Mouse (Mus musculus) spleen, postnatal 36 days (tissue): ENCODE measurements around the gene Cdc42ep2.

Experiments used
- DNase-seq, 2 experiments: peaks; one replicate each; pipeline ENCODE4 v3.0.0; 2022; ENCODE audit warnings: low spot score in 2 of 2, mixed read lengths in 1 of 2

Cdc42ep2 gene

DNA sequence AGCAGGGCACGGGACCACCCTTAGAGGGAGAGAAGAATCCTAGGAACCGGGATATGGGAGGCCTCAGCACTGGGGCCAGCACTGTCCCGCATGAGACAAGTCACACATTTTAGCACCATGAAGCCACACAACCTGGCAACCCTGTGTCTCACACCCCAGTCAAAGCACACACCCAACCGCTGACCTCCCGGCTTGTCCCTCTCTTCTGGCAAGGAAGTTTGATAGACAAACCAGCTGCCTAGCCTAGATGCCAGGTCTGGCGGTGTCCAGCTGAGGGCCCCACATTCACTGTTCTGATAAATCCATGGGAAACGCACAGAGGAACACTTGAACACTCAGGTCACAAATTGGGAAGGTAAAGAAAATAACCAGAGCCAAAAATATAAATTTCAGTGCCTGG lies 18.0 kb upstream of the Cdc42ep2 start:
- DNase-seq, result no peak

DNA sequence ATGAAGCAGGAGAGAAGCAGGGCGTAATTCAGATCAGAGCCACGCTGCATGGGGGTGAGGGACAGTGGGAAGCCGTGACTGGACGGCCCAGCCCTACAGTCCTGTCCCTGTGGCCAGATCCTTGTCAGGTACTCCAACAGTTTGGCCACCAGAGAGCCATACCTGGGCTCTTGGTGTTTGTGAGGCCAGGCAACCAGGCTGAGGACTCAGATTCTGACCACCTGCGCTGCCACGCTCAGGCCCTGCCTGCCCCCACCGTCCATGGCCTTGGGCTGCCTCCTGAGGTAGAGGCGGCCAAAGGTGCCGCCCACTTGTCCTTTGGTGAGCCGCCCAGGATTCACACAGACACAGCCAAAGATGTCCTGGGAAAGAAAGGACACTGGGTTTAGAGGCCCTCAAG lies 16.0 kb upstream of the Cdc42ep2 start:
- DNase-seq, result no peak

DNA sequence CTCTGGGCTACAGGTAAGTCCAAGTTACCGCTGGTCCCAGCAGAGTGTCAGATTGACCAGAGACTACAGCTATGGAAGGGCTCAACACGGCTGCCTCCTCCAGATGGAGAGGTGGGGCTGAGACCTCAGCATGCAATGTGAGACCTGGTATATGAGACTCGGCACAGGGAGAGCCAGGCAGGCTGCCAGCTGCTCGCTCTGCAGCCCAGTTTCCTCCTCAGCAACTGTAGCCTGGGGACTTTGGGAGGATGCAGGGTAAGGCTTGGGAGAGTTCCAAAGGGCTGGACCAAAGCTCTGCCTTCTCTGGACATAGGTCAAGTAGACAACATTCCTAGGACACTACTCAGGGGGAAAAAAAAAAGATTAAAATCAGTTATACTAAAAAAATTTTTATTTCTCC lies 15.6 kb upstream of the Cdc42ep2 start:
- DNase-seq, result no peak

DNA sequence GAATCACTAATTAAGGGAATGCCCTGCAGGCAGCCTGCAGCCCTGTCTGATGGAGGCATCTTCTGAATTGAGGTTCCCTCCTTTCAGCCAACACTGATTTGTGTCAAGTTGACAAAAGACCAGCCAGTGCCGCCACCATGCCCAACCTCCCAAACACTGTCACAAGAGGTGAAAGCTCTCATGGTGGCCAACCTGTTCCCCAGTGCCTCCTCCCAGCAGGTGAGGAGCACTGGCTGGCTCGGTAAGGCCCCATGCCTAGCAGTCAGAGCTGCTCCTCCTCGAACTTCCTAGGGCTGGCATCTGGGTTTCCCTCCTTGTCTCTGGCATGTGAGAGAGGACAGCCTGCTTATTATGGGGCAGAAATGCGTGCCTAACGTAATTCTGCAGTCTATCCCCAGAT lies 15.1 kb upstream of the Cdc42ep2 start:
- no peak for DNase-seq

DNA sequence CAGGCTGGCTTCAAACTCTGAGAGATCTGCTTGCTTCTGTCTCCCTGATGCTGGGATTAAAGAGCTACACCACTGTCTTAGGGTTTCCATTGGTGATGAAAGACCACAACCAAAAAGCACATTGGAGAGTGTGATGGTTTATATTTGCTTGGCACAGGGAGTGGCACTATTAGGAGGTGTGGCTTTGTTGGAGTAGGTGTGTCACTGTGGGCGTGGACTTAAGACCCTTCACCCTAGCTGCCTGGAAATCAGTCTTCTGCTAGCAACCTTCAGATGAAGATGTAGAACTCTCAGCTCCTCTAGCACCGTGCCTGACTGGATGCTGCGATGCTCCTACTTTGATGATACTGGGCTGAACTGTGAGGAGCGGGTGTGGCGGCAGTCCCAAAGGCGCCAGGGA lies 13.9 kb upstream of the Cdc42ep2 start:
- no peak for DNase-seq

DNA sequence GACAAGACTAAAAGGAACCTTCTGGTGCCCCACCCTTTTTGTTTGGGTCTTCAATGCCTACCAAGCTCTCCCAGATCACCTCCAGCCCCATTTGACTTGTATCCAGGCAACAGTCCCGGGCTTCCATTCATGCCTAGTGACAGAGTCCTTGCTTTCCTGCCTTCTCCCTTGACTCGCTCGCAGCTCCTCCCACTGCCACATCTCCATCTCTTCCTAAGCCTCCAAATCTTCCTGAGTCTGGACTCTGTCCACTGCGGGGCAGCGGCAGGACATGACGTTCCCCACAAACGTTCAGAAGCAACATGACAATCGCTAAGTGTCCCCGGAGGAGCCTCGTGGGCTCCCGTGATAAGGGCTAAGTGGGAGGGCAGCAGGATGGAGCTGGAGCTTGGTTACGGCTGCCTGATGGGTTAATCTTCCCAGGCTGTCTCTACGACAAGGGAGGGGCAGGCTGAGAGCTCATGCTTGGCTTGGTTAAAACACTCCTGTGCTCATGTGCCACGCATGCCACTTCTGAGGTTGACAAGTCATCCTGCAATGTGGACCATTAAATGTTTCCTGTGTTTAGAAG lies 13.3 kb upstream of the Cdc42ep2 start:
- DNase-seq, result no peak

DNA sequence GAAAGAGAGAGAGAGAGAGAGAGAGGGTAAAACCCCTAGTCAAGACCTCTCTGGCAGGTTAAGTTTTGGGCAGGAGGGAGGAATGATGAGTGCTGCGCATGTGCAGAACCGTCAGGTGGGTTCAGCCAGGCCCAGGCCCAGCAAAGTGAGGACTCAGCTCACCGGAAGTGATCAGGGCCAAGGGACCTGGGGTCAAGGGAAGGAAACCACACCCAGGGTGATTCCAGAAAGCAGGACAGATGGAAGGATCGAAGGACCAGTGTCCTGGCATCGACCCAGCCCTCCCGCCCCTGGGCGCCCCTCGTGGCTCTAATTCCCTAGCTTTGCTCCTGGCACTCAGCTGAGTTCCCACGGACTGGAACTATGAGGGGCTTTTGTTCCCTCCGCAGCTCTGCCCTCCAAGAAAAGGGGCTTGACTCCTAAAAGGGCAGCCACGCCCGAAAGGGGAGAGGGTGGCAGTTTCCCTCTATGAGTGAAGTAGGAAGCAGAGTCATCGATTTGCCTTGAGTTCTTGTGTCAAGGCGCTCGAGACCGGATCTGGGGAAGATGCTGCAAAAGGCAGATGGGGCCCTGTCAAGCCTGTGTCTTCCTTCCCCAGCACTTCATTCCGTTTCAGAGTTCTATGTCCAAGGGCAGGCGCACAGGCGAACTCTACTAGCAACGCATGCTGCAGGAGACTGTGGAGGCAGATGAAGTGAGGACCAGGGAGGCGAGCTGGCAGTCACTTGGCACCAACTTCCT lies 12.6 kb upstream of the Cdc42ep2 start:
- no peak for DNase-seq

DNA sequence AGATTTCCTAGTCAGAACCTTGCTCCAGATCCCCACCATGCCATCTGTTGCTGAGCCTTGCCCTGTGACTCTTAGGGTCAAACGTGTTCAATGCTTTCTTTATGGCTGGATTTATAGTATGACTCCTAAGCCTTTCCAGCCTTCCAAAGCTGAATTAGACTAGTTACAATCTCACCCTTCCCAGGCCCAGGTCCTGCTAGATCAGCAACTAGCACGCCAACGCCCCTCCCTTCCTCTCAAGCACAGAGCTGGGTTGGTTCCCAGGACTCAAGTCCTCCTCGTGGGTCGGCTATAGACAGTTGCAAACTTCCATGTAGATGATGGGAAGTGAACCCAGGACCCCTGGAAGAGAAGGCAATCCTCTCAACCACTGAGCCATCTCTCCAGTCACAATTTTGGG lies 11.1 kb upstream of the Cdc42ep2 start:
- DNase-seq, result no peak

DNA sequence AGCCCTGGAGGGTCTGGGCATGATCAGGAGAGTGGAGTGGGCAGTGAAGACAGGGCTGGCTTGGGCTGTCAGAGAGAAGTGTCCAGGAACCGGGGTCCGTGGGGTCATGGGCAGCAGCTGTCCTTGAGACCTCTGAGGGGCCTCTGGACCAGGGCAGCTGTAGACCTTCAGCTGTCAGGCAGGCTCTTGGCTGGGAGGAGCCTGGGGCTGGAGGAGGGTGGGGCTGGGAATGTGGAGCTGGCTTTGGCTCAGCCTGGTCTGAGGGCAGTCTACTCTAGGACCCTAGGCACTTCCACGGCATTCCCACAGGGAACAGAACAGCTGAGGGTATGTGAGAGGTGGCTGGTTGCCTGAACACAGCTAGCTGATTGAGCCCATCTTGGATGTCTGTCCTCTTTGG lies 10.7 kb upstream of the Cdc42ep2 start:
- DNase-seq, result no peak

DNA sequence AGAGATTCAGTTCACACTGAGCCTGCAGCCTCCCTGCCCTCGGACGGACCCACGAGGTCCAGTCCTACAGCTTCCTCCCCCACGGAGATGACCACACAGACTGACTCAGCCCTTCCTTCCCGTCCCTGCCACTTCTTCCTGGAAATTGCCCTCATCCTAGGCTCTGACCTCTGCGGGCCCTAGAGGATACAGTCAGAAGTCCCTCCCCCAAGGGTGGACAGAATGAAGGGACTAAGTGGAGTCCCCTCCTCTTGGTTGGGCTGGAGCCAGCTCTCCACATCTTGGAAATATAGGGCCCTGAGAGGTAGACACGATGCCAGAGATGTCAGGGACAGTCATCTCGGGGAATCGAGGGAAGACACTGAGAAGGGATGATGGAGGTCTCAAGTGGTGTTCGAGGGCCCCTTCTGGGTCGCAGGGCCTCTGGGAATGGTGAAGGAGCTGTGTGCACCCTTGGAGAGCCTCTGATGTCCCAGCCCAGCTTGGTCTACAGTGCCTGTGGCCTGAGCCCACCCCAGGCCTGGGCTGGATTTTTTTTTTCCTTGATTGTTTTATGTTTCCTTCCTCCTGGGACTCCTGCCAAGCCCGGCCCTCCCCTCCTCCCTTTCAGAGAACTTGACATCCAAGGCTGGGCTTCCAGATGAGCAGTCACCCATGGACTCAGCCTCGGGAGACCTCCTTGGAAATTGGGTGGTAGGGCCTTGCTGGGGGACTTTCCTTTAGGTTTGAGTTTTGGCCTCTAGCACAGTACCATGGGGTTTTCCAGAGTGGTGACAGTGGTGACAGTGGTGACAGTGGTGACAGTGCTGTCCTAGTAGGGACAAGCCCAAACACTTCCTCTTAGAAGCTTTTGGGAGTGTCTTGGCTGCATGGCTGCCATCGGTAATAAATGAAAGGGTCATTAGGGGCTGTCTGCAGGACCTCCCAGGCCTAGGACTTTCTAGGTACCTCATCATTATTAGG lies 5.3 kb upstream of the Cdc42ep2 start:
- no peak for DNase-seq

DNA sequence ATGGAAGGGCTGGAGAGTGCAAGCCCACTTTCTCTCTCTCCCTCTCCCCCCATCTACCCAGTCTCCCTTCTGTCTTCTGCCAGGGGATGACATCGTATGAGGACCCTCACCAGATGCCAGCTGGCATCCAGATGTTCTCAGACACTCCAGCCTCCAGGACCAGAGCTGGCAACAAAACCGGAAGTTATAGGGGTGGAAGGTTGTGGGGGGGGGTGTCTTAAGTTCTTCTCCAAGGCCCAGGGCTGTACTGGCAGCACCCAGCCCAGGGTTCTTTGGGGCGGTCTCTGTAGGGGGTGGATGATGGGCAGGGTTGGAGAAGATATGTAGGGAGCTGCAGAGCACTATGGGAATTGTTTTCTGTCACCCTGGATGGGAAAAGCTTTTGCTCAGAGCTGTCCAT lies 3.9 kb upstream of the Cdc42ep2 start:
- DNase-seq, result no peak

DNA sequence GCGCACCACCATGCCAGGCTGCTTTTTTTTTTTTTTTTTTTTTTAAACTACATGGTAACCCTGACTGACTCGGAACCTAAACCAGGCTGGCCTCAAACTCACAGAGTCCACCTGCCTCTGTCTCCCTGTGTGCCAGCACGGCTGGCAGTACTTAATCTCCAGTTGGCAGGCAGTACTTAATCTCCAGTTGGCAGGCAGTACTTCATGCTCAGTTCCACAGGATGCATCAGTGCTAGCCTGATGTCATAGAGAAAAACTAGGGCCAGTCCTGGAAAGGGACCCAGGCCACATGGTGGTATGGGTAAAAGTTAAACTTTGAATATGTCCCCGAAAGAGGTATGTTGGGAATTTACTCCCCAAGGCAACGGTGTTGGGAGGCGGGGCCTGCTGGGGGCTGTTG lies 3.5 kb upstream of the Cdc42ep2 start:
- no peak for DNase-seq

DNA sequence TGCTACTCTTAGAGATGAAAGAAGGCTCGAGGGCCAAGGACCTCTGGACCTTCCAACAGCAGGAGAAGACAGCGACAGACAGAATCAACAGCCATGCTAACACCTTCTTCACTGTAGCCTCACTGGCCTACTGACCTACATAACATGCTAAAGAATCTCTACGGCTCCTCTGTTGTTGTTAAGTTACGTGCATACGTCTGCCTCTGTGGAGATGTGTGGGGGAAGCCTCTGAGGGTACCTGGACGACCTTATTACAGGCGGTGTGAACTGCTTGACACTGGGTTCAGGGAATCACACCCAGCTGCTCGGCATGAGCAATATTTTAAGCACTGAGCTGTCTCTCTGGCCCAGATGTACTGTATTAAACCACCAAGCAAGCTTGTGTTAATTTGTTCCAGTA lies 2.9 kb upstream of the Cdc42ep2 start:
- DNase-seq, result no peak

DNA sequence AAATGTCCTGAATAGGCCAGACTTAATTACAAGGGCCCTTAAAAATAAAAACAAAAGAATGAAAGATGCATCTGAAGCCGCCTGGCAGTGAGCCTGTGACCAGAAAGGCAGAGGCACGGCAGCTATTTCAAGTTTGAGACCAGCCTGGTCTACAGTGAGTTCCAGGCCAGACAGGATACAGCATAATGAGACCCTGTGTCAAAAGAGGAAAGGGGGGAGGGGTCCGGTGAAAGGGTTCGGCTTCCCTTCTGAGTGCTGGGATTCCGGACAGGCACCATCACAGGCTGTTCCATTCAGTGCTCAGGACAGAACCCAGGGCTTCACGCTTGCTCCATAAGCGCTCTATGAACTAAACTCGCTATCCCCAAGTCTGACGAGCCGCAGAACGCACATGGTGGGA lies 2.4 kb upstream of the Cdc42ep2 start:
- DNase-seq, result no peak

DNA sequence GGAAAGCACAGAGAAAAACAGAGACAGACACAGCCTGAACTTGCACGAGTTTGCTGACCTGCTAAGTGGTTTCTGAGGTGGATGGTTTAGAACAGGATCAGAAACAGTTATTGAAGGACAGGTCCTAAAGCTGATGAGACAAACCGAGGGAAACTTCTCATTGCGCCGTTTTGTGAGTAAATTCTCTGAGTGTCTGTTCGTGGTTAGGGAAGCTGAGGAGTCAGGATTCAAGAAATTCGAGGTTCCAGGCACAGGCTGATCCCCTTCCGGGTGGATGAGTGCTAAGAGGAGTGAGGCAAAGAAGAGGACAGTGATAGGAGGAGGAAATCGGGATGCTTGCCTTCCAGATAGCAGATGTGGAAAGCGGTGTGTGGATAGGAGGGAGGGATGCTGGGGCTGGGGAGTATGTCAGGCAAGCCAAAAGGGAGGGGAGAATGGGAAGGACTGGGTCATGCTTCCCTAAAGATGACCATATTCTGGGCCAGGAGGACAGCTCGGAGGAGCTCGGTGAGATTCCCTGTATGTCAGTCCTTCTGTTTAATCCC lies 767 bp upstream of the Cdc42ep2 start:
- no peak for DNase-seq

DNA sequence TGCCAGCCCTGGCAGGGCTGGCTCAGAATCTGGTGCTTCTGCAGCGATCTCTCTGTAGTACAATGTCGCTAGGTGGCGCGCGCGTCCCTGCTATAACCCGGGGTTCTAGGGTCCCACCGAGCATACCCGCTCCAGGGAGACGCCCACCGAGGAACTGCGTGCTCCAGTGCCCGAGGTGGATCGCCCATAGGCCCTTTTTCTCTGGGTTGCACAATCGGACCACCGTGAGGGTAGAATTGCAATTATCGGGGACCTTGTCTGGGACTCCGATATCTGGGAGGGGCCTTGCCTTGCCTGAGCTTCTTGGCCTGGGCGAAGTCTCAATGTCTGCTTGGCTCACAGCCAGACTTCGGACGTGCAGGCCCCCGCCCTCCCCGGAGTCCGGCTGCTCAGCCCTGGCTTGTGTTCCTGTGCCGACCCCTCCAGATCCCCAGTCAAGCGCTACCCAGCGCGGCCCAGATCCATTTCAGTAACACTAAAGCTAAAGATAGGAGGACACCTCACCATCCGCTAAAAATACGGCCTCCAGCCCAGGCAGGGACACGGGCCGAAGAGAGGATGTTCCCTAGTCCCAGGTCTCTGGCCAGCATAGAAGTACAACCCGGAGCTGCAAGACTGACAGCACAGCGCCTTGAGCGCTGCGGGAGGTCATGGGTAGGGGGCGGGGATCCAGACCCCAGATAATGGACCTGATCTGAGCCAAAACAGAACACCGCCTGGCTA lies 465 bp downstream of the Cdc42ep2 start:
- DNase-seq, result peak; percentile 74 to 82

DNA sequence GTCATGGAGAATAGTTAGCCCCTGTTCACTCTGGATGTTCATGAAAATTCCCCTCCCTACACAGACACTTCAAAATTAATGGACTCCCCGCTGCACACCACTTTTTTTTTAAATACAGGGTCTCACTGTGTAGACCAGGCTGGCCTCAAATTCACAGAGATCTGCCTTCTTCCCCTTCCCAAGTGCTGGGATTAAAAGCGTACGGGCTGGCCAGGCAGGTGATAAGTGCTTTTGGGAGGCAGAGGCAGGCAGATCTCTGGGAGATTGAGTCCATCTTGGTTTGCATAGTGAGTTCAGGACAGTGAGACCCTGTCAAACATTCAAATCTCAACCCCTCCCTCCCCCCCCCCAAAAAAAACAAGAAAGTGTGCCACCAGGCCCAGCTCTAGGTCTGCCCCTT lies 1.7 kb downstream of the Cdc42ep2 start:
- no peak for DNase-seq

DNA sequence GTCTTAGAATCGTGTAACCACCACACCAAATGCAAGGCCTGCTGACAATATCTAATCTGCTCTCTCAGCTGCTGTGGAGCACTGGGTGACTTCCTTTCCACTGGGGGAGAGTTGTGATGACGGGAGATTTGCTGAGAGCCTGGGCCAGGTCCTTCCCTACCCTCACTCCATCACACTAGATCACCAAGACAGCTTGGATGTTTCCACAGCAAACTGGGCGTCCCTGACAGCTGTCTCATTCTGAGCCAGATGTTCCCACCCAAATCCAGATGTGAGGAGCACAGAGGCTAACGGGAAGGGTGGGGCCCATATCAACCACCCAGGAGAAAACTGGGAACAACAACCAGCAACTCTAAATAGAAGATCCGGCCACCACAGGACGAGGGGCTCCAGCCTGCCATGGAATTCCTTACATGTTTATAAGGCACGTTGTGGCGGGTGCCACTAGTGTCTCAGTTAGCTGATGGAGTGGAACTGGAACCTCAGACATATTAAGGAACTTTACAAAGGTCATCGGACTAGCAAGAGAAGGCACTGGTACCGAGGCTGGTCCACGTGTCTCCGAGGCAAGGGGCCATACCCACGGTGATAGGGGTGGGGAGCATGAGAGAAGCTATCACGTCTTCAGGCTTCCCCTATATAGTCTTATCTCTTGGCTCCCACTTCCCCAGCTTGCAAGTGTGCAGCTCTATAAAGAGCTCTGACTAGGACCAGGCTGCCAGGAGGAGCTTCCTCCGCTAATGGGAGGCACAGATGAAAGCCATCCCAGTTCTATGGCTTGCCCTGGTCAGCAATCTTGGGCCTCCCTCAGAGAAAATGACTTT lies 2.3 kb downstream of the Cdc42ep2 start:
- no peak for DNase-seq

DNA sequence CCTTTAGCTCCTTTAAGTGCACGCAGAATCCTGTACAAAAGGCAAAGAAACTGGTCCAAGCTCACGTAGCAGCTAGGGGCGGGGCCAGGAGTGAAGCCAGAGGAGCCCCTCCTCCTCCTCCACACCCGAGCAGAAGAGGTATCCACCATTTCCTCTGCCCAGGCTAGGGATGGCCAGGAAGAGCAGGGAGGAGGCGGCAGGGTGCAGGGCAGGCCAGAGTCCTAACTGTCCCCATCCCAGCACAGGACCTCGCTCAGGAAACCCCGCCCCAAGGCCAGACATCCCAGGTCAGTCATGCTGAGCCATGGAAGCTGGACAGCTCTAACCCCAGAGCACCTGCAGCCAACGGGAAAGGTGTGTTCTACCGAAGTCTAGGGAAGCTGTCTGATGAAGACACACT lies 2.9 kb downstream of the Cdc42ep2 start:
- DNase-seq, result no peak

DNA sequence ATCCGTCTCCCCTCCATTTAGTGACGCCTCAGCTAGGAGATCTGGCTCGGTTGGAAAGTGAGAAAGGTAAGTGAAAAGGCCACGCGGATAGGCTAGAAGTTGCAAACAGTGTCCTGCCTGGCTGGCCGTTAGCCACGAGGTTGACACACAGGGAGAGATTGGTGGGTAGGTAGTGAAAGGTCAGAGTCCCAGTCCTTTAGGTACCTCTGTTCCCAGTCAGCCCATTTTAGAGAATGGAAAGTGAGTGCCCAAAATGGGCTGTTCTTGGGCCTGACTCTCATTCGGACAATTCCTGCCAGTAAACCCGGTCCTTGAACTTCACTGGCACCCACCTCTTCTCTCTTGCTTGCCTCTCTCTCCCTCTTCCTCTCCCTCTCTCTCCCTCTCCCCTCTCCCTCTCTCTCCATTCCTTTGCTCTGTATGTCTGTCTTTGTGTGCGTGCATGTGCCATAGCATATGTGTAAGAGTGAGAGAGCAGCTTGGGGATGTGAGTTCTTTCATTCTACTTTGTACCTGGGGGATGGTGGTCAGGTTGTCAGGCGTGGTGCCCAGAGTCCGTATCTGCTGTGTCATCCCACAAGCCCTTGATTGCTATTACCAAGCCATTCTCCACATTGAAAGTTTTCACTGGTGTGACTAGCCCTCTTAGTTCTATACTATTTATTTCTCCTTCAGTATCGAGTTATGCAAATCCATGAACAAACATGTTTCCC lies 11.5 kb downstream of the Cdc42ep2 start, which contains the start of gene Dpf2:
Dpf2 (minus strand) TSS at position 4 of the 713 bp plus-strand sequence.
- DNase-seq, result no peak
